Mouse (Mus musculus) lung, embryonic 14.5 days (tissue): ENCODE results near the gene Adamts16. TPM values are rescaled to one million over a fixed set of nuclear protein-coding genes. Genes with fewer than 3 reads are reported as not detected.
A peak's percentile ranks its signal among the peaks of the same experiment; 100 is the strongest.

Experiments
- ATAC-seq: fragments of 200-750 bp; cut with Nextera tagmentation; 2 replicates; pipeline ENCODE4 v1.8.0; 2017; ENCODE audit warnings: mild to moderate bottlenecking, moderate TSS enrichment, moderate library complexity; ENCODE audit not compliant: insufficient read depth
- DNase-seq: peaks from one replicate; pipeline ENCODE4 v3.0.0-alpha.2; 2015
- H3K27ac ChIP-seq: fragments of 300-500 bp; sonication (generic); 2 replicates; pipeline ENCODE4 v1.5.1; 2014; ENCODE audit warnings: low read depth, mild to moderate bottlenecking, moderate library complexity
- H3K27me3 ChIP-seq: fragments of 300-500 bp; sonication (generic); 2 replicates; pipeline ENCODE4 v1.6.1; 2014; ENCODE audit warnings: low read length, control low read depth; ENCODE audit not compliant: insufficient read depth
- H3K36me3 ChIP-seq: fragments of 300-500 bp; sonication (generic); 2 replicates; pipeline ENCODE4 v1.6.1; 2014; ENCODE audit warnings: control low read depth; ENCODE audit not compliant: insufficient read depth
- H3K4me1 ChIP-seq: fragments of 300-500 bp; sonication (generic); 2 replicates; pipeline ENCODE4 v1.6.1; 2014; ENCODE audit warnings: antibody characterized with exemption, control low read depth; ENCODE audit not compliant: insufficient read depth
- H3K4me2 ChIP-seq: fragments of 300-500 bp; sonication (generic); 2 replicates; pipeline ENCODE4 v1.6.1; 2014; ENCODE audit warnings: mild to moderate bottlenecking
- H3K4me3 ChIP-seq: fragments of 300-500 bp; sonication (generic); 2 replicates; pipeline ENCODE4 v1.5.1; 2014; ENCODE audit warnings: low read depth, low read length
- H3K9ac ChIP-seq: fragments of 300-500 bp; sonication (generic); 2 replicates; pipeline ENCODE4 v1.6.1; 2014
- H3K9me3 ChIP-seq: fragments of 300-500 bp; sonication (generic); 2 replicates; pipeline ENCODE4 v1.6.1; 2016; ENCODE audit warnings: low read depth, low read length, control low read depth
- CTCF ChIP-seq: IDR thresholded peaks from 2 replicates; pipeline ENCODE4 v1.5.1; 2016; ENCODE audit warnings: antibody characterized with exemption, low read depth
- WGBS: fragments of 180-500 bp; shearing (Covaris S2); extraction: QIAGEN DNeasy Blood & Tissue Kit; methylation state at CpG from one replicate; pipeline ENCODE4 v1.1.7; 2014; 5-methylcytosine and 5-hydroxymethylcytosine counted together
- polyA plus RNA-seq: library from polyadenylated mRNA; unstranded; fragments of >200 nt; fragmentation: Nextera tagmentation; extraction: Ambion mirVana; gene quantifications from 2 replicates; pipeline ENCODE4 v1.2.1, GENCODE M21; 2014

Gene Adamts16
- polyA plus RNA-seq, 1 experiment from 2014 or later, result 0.04 TPM

DNA sequence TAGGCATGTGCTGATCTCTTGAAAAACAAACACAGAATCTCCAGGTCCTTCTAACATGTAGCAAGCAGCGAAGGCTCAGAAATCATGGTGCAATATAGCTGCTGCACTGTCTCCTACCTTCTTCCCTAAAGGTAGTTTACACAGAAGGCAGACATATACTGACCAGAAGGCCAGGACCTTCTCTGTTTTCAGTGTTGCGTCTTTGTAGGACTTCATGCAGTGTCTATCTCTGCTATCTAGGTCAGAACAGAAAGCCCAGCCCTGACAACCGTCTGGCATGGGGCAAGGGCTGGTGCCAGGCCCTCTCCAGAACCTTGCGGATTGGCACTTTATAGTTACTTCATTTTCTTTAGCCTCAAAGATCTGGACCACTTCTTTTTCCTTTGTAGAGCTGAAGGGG, 98.9 kb downstream of the Adamts16 start:
- ATAC-seq (no peak), DNase-seq (no peak)
- H3K4me1 ChIP-seq, result no peaks in the 10 kb centered on the region
- 89% methylated on average over 4 of the region's 4 CpGs for WGBS
- H3K9ac ChIP-seq, result no peak overlapping the region
- no peak overlapping the region for H3K27ac ChIP-seq
- no peaks in the 10 kb centered on the region for H3K36me3 ChIP-seq
- no peak overlapping the region for H3K4me3 ChIP-seq
- no peak overlapping the region for H3K4me2 ChIP-seq
- TF ChIP-seq CTCF, result no peak
- H3K27me3 ChIP-seq, result no peaks in the 10 kb centered on the region
- no peaks in the 10 kb centered on the region for H3K9me3 ChIP-seq

DNA sequence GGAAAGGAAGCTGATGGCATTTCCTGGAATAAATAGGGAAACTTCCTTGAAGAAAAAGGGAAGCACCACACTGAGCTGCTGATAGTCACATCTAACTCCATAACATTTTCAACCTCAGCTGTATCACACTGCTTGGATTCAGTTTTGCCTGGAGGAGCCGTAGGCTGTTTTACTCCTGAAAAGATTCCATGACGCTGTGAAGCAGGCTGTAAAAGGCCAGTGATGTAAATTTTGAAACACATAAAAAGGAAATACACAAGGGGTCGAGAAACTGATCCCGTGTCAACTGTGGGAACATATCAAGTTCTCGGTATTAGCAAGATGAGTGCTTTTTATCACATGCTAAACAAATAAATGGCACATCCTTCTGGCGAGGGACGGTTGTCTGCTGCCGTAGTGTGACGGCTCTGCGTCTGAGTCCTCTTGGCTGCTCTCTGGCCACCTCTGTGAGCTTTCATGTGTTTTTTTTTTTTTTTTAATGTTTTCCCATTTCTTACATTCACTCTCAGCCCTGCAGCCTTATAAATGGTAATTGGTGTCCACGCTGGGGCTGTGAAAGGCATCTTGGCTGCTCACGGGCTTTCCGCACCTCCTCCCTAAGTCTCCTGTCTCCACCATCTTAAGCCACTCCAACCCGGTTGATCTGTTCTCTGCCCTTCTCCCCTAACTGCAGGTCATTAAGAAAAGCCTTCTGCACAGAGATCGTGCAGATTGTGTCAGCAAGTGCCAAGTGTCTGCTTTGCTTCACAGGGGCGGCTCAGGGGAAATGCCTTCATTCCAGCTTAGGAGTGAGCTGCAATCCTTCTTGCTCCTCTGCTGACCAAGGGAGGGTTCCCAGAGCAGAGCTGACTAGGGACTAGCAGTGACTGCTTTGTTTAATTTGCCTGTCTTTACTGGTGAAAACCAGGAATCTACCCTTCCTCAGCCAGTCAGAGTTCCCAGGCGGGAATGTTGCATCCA, 101.0 kb downstream of the Adamts16 start:
- peaks cover 9% of the 10 kb centered on the region; the same call in 1 of the 2 replicates for H3K4me1 ChIP-seq
- no peak overlapping the region for H3K4me3 ChIP-seq
- ATAC-seq (no peak), DNase-seq (no peak)
- H3K4me2 ChIP-seq, result no peak overlapping the region
- no peak overlapping the region for H3K27ac ChIP-seq
- no peaks in the 10 kb centered on the region for H3K36me3 ChIP-seq
- no peaks in the 10 kb centered on the region for H3K27me3 ChIP-seq
- no peak for TF ChIP-seq CTCF
- H3K9ac ChIP-seq, result no peak overlapping the region
- H3K9me3 ChIP-seq, result no peaks in the 10 kb centered on the region
- 29% methylated on average over 17 of the region's 17 CpGs for WGBS

DNA sequence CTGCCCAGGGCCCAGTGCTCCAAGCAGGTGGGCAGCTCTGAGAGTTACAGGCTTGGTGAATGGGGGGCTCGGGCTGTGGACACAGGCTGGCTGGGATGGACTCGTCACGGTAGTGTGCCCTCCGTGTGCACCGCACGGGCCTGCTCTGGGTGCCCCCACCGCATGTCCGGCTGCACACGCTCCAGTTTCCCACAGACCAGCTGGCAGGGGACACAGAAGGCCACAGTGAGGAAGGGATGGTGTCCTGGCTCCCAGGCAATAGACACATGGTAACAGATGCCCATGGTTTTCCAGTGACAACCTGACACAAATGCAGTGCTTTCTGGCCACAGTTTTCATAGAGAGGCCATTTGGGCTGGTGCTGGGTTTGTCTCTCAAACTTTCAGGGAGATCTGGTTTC, 102.8 kb downstream of the Adamts16 start:
- Histone ChIP-seq H3K27me3 (no peaks in the 10 kb centered on the region), H3K36me3 (no peaks in the 10 kb centered on the region), H3K9ac (no peak overlapping the region), H3K4me3 (no peak overlapping the region), H3K4me2 (no peak overlapping the region), H3K4me1 (peaks cover 9% of the 10 kb centered on the region; the same call in 1 of the 2 replicates), H3K27ac (no peak overlapping the region), H3K9me3 (no peaks in the 10 kb centered on the region)
- no peak for ATAC-seq
- 85% methylated on average over 9 of the region's 9 CpGs for WGBS
- no peak for TF ChIP-seq CTCF
- no peak for DNase-seq

DNA sequence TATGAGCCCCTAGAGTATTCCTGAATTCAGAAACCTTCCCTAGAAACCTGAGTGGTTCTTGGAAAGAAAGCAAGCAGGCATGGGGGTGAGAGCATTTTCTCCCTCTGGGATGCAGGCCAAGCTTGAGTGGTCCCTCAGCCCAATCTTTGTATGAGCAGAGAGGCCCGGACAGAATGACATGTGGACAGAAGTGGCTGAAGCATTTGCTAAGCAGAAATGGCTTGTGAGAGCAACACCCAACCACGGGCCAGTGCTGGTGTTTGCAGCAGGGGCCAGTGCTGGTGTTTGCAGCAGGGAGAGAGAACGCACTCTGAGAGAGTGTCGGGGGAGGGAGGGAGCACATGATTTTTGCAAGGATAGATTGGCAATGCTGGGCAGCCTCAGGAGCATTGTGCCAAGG, 105.2 kb downstream of the Adamts16 start:
- Histone ChIP-seq H3K4me2 (no peak overlapping the region), H3K27me3 (no peaks in the 10 kb centered on the region), H3K4me3 (no peak overlapping the region), H3K4me1 (peaks cover 9% of the 10 kb centered on the region; the same call in 1 of the 2 replicates), H3K36me3 (no peaks in the 10 kb centered on the region), H3K9ac (0 out of 2 replicates have a peak overlapping the region, but pooled peaks have one; percentile 25), H3K9me3 (no peaks in the 10 kb centered on the region), H3K27ac (no peak overlapping the region; the same call in 1 of the 2 replicates)
- TF ChIP-seq CTCF, result no peak
- peak; percentile 33; the same call in 1 of the 2 replicates for ATAC-seq
- 25% methylated on average over 4 of the region's 4 CpGs for WGBS
- peak; percentile 55 for DNase-seq

DNA sequence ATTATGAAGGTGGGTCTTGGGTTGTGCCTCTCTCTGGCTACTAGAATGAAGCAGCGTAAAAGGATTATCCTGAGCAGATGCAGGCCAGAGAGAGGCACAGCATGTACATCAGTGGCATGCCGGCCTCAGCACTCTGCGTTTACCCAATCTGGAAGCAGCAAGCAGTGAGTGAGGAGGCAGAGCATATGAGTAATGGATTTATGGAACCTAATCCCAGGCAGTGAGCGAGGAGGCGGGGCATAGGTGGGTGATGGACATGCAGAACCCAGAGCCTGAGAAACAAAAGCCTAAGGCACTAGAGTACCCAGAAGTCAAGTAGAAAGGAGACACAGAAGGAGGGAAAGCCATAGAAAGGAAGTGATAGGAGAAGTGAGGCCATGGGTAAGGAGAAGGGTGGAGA, 107.0 kb downstream of the Adamts16 start:
- ATAC-seq (no peak), DNase-seq (no peak)
- Histone ChIP-seq H3K27me3 (no peaks in the 10 kb centered on the region), H3K9ac (no peak overlapping the region), H3K36me3 (no peaks in the 10 kb centered on the region), H3K9me3 (no peaks in the 10 kb centered on the region), H3K4me1 (peaks cover 9% of the 10 kb centered on the region), H3K4me2 (no peak overlapping the region), H3K27ac (no peak overlapping the region), H3K4me3 (no peak overlapping the region)
- no peak for TF ChIP-seq CTCF
- 76% methylated on average over 5 of the region's 5 CpGs for WGBS

DNA sequence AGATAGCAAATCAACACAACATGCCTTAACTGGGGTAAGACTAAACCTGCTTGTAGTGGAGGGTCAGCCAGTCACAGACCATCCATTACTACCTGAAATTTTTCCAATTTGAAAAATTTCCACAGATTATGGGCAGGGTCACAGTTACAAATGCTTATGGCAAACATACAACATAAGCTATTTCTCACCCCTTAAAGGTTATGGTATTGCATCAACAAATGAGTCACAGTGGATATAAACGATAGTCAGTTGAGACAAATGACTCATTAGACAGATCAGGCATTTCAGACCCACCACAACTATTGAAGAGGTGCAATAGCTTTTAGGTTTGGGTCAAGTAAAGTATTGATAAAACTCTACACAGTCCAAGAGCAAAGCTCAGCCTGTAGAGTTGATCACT, 107.7 kb downstream of the Adamts16 start:
- TF ChIP-seq CTCF, result no peak
- no peak for DNase-seq

DNA sequence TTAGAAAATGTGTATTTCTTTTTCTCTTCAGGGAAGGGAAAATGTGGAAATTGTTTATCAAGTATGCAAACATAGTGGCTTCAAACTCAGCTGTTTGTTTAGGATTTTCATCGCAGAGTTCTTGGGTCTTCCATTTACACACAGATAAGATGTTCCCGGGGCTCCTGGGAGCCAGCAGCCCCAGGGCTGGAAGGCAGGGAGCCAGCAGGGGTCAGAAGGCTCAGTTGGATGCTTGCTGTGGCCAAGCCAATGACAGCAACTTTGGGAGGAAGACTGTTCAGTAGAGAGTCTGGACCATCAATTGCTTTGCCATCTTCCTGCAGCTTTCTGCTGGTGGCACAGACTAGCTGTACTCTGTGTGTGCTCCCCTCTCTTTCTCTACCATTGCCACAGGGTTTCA, 108.4 kb downstream of the Adamts16 start:
- no peaks in the 10 kb centered on the region for H3K27me3 ChIP-seq
- DNase-seq (peak; percentile 66), ATAC-seq (peak; percentile 29; the same call in 1 of the 2 replicates)
- no peaks in the 10 kb centered on the region for H3K36me3 ChIP-seq
- H3K4me3 ChIP-seq, result no peak overlapping the region
- H3K9ac ChIP-seq, result no peak overlapping the region
- H3K9me3 ChIP-seq, result no peaks in the 10 kb centered on the region
- 15% methylated on average over 2 of the region's 2 CpGs for WGBS
- no peak overlapping the region for H3K4me2 ChIP-seq
- TF ChIP-seq CTCF, result no peak
- peaks cover 9% of the 10 kb centered on the region for H3K4me1 ChIP-seq
- no peak overlapping the region for H3K27ac ChIP-seq

More for the DNA sequence above, 107.7 kb downstream of the Adamts16 start:
- Histone ChIP-seq H3K9me3 (no peaks in the 10 kb centered on the region), H3K27me3 (no peaks in the 10 kb centered on the region), H3K4me1 (peaks cover 9% of the 10 kb centered on the region), H3K36me3 (no peaks in the 10 kb centered on the region), H3K4me2 (no peak overlapping the region), H3K9ac (no peak overlapping the region), H3K4me3 (no peak overlapping the region), H3K27ac (no peak overlapping the region)
- ATAC-seq, result no peak
- WGBS, result 64% methylated on average over 1 of the region's 1 CpGs
